Mouse (Mus musculus): ENCODE measurements around the gene Rap1gap2. TPM values are rescaled to one million over a fixed set of nuclear protein-coding genes. Genes with fewer than 3 reads are reported as not detected.

The Rap1gap2 gene
- polyA plus RNA-seq, 1 experiment from 2014 or later = 7.9 TPM

- no peaks in the 10 kb centered on the region for H3K27me3 ChIP-seq (replicated peaks; ENCODE audit: control insufficient read depth, insufficient read depth, low read length)
- H3K4me1 ChIP-seq (replicated peaks; ENCODE audit: control insufficient read depth, insufficient read depth, low read length) = peaks cover 14% of the 10 kb centered on the region
- H3K27ac ChIP-seq (ENCODE audit: low read depth, low read length) = no peak overlapping the region
- H3K4me2 ChIP-seq (replicated peaks; ENCODE audit: low read depth) = no peak overlapping the region
- no peak overlapping the region for H3K9ac ChIP-seq (ENCODE audit: low read depth, low read length)
- no peaks in the 10 kb centered on the region for H3K9me3 ChIP-seq (ENCODE audit: control insufficient read depth)
- 0 out of 2 replicates have a peak, but pooled peaks have one; percentile 14 for ATAC-seq
- no peak for TF ChIP-seq CTCF (IDR thresholded peaks at IDR 0.05; ENCODE audit: low read depth)
- H3K4me3 ChIP-seq (ENCODE audit: low read depth, low read length) = no peak overlapping the region
- no peaks in the 10 kb centered on the region; the same call in 1 of the 2 replicates for H3K36me3 ChIP-seq (ENCODE audit: control insufficient read depth, insufficient read depth)
- WGBS = 35% methylated on average over 5 of the region's 5 CpGs
Measured at GRCm38 (mm10) chr11:74489239-74489638, 121.5 kb downstream of the Rap1gap2 start.

DNA sequence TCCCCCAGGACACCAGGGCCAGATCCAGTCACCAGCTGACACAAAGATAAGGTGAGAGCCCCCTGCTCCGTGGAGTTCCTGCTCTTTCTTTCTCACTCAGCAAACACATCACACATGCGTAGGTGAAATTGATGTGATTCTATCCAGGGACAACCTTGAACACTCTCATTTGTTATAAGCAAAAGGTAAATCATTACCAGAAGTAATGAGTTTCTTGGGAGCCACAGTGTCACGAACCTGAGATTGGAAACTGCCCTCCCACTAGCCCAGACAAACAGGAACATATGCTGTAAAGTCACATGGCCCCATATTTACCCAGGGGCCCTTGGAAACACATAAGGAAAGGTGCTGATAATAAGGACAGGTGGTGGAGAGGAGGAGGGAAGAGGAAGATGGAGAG, 122.8 kb downstream of the Rap1gap2 start:
- peak overlapping the region; percentile 37 for H3K27ac ChIP-seq (ENCODE audit: low read depth, low read length)
- no peak for TF ChIP-seq CTCF (IDR thresholded peaks at IDR 0.05; ENCODE audit: low read depth)
- H3K4me1 ChIP-seq (replicated peaks; ENCODE audit: control insufficient read depth, insufficient read depth, low read length) = peaks cover 7% of the 10 kb centered on the region
- H3K9ac ChIP-seq (ENCODE audit: low read depth, low read length) = no peak overlapping the region
- H3K4me2 ChIP-seq (replicated peaks; ENCODE audit: low read depth) = peak overlapping the region; percentile 37
- H3K4me3 ChIP-seq (ENCODE audit: low read depth, low read length) = no peak overlapping the region
- H3K9me3 ChIP-seq (ENCODE audit: control insufficient read depth) = no peaks in the 10 kb centered on the region
- H3K27me3 ChIP-seq (replicated peaks; ENCODE audit: control insufficient read depth, insufficient read depth, low read length) = no peaks in the 10 kb centered on the region
- no peaks in the 10 kb centered on the region; the same call in 1 of the 2 replicates for H3K36me3 ChIP-seq (ENCODE audit: control insufficient read depth, insufficient read depth)
- WGBS = 16% methylated on average over 3 of the region's 3 CpGs
- peak; percentile 88 for ATAC-seq

GRCm38 (mm10) chr11:74485435-74486217, 125.1 kb downstream of the Rap1gap2 start:
- Histone ChIP-seq H3K9ac (ENCODE audit: low read depth, low read length) (no peak overlapping the region), H3K4me2 (replicated peaks; ENCODE audit: low read depth) (no peak overlapping the region), H3K4me1 (replicated peaks; ENCODE audit: control insufficient read depth, insufficient read depth, low read length) (peaks cover 7% of the 10 kb centered on the region), H3K27ac (ENCODE audit: low read depth, low read length) (no peak overlapping the region), H3K4me3 (ENCODE audit: low read depth, low read length) (no peak overlapping the region), H3K27me3 (replicated peaks; ENCODE audit: control insufficient read depth, insufficient read depth, low read length) (no peaks in the 10 kb centered on the region), H3K9me3 (ENCODE audit: control insufficient read depth) (no peaks in the 10 kb centered on the region), H3K36me3 (ENCODE audit: control insufficient read depth, insufficient read depth) (no peaks in the 10 kb centered on the region; the same call in 1 of the 2 replicates)
- ATAC-seq = no peak
- 86% methylated on average over 7 of the region's 7 CpGs for WGBS
- no peak for TF ChIP-seq CTCF (IDR thresholded peaks at IDR 0.05; ENCODE audit: low read depth)

- H3K27ac ChIP-seq (ENCODE audit: low read depth, low read length) = no peak overlapping the region
- ATAC-seq = no peak
- no peak overlapping the region for H3K9ac ChIP-seq (ENCODE audit: low read depth, low read length)
- peaks cover 7% of the 10 kb centered on the region for H3K4me1 ChIP-seq (replicated peaks; ENCODE audit: control insufficient read depth, insufficient read depth, low read length)
- no peak overlapping the region for H3K4me2 ChIP-seq (replicated peaks; ENCODE audit: low read depth)
- TF ChIP-seq CTCF (IDR thresholded peaks at IDR 0.05; ENCODE audit: low read depth) = no peak
- no peaks in the 10 kb centered on the region for H3K27me3 ChIP-seq (replicated peaks; ENCODE audit: control insufficient read depth, insufficient read depth, low read length)
- no peak overlapping the region for H3K4me3 ChIP-seq (ENCODE audit: low read depth, low read length)
- WGBS = 84% methylated on average over 5 of the region's 5 CpGs
- H3K36me3 ChIP-seq (ENCODE audit: control insufficient read depth, insufficient read depth) = no peaks in the 10 kb centered on the region; the same call in 1 of the 2 replicates
- no peaks in the 10 kb centered on the region for H3K9me3 ChIP-seq (ENCODE audit: control insufficient read depth)
Measured at GRCm38 (mm10) chr11:74483871-74484270, 126.8 kb downstream of the Rap1gap2 start.

DNA sequence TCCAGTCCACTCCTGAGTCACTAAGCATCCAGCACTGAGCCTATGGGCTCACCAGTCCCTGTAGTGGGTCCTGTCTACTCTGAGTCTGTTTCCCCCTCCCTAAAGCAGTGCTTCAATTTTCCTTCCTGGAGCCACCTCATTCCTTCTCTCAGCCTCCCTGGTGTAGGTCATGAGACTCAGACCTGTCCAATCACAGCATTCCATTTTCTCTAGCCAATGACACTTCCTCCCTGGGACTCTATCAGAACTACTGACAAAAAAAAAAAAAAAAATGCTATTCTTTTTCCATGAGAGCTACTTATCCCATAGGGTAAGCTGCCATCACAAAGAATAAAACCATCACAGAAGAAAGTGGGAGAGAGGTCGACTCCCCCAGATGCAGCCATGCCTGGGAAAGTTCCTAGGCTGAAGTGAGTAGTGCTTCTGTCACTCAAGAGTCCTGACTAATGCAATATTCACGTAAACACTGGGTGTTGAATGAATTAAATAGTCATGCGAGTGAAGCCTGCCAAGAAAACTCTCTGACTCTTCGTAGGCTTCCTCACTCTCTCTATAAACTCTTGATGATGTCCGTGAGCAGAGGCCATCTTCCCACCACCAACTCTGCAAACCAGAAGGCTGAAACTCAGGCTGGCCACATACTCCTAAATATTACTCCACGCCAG, 127.4 kb downstream of the Rap1gap2 start:
- Histone ChIP-seq H3K36me3 (ENCODE audit: control insufficient read depth, insufficient read depth) (no peaks in the 10 kb centered on the region; the same call in 1 of the 2 replicates), H3K9ac (ENCODE audit: low read depth, low read length) (no peak overlapping the region), H3K4me2 (replicated peaks; ENCODE audit: low read depth) (no peak overlapping the region), H3K4me1 (replicated peaks; ENCODE audit: control insufficient read depth, insufficient read depth, low read length) (peaks cover under 1% of the 10 kb centered on the region), H3K9me3 (ENCODE audit: control insufficient read depth) (no peaks in the 10 kb centered on the region), H3K4me3 (ENCODE audit: low read depth, low read length) (no peak overlapping the region), H3K27me3 (replicated peaks; ENCODE audit: control insufficient read depth, insufficient read depth, low read length) (no peaks in the 10 kb centered on the region), H3K27ac (ENCODE audit: low read depth, low read length) (no peak overlapping the region)
- TF ChIP-seq CTCF (IDR thresholded peaks at IDR 0.05; ENCODE audit: low read depth) = no peak
- no peak for ATAC-seq
- WGBS = 74% methylated on average over 6 of the region's 6 CpGs

DNA sequence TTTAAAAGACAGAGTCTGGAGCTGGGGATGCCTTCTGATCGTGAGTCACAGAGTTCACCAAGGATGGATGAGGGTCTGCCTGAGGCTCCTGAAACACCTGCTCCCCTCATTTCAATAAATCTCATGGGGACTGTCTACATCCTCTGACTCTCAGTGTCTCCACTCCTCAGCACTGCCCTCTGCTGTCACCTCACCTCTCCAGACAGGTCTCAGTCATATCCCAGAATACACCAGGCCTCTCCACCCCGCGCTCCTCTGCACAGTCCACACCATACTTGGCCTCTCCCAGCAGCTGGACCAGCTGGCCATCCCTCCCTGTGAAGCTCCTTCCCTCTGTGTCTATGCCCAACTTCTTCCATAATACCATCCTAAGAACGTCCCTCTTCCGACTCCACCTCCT, 128.9 kb downstream of the Rap1gap2 start:
- H3K4me2 ChIP-seq (replicated peaks; ENCODE audit: low read depth) = no peak overlapping the region
- no peak overlapping the region for H3K4me3 ChIP-seq (ENCODE audit: low read depth, low read length)
- peak; percentile 58 for TF ChIP-seq CTCF (IDR thresholded peaks at IDR 0.05; ENCODE audit: low read depth)
- no peak overlapping the region for H3K9ac ChIP-seq (ENCODE audit: low read depth, low read length)
- H3K9me3 ChIP-seq (ENCODE audit: control insufficient read depth) = no peaks in the 10 kb centered on the region
- H3K27ac ChIP-seq (ENCODE audit: low read depth, low read length) = no peak overlapping the region
- H3K27me3 ChIP-seq (replicated peaks; ENCODE audit: control insufficient read depth, insufficient read depth, low read length) = no peaks in the 10 kb centered on the region
- ATAC-seq = no peak
- no peaks in the 10 kb centered on the region for H3K4me1 ChIP-seq (replicated peaks; ENCODE audit: control insufficient read depth, insufficient read depth, low read length)
- H3K36me3 ChIP-seq (ENCODE audit: control insufficient read depth, insufficient read depth) = no peaks in the 10 kb centered on the region; the same call in 1 of the 2 replicates
- 79% methylated on average over 5 of the region's 5 CpGs for WGBS

Data from intestine, postnatal 0 days (tissue).